Mouse (Mus musculus): Measurements from ENCODE around the gene Cd2.
A peak's percentile ranks its signal among the peaks of the same experiment; 100 is the strongest.

Gene Cd2

GRCm38 (mm10) chr3:101287911-101288311 is at the start of gene Cd2:
Gene Cd2, minus strand, starts transcription at chr3:101287939.
- no peak for DNase-seq

GRCm38 (mm10) chr3:101328617-101329016 is 40.9 kb upstream of the Cd2 start:
- DNase-seq = no peak

GRCm38 (mm10) chr3:101327248-101327647 is 39.5 kb upstream of the Cd2 start:
- no peak for DNase-seq

- no peak for DNase-seq
Observed at GRCm38 (mm10) chr3:101322437-101322836, 34.7 kb upstream of the Cd2 start.

- DNase-seq = no peak
Observed at GRCm38 (mm10) chr3:101320874-101321273, 33.1 kb upstream of the Cd2 start.

GRCm38 (mm10) chr3:101318516-101319170 is 30.9 kb upstream of the Cd2 start:
- DNase-seq = peak; percentile 66

- DNase-seq = peak; percentile 25
Observed at GRCm38 (mm10) chr3:101318115-101318514, 30.4 kb upstream of the Cd2 start.

GRCm38 (mm10) chr3:101314954-101315353 is 27.2 kb upstream of the Cd2 start:
- DNase-seq = no peak

- no peak for DNase-seq
Observed at GRCm38 (mm10) chr3:101313266-101314051, 25.7 kb upstream of the Cd2 start.

- no peak for DNase-seq
Observed at GRCm38 (mm10) chr3:101310977-101311376, 23.2 kb upstream of the Cd2 start.

GRCm38 (mm10) chr3:101309626-101310025 is 21.9 kb upstream of the Cd2 start:
- DNase-seq = no peak

GRCm38 (mm10) chr3:101306090-101306489 is 18.4 kb upstream of the Cd2 start:
- DNase-seq = no peak

GRCm38 (mm10) chr3:101305046-101305445 is 17.3 kb upstream of the Cd2 start:
- DNase-seq = peak; percentile 22

GRCm38 (mm10) chr3:101304156-101304555 is 16.4 kb upstream of the Cd2 start:
- DNase-seq = peak; percentile 72

GRCm38 (mm10) chr3:101300271-101301071 is 12.7 kb upstream of the Cd2 start:
- no peak for DNase-seq

- no peak for DNase-seq
Observed at GRCm38 (mm10) chr3:101299591-101299990, 11.9 kb upstream of the Cd2 start.

GRCm38 (mm10) chr3:101297221-101297620 is 9.5 kb upstream of the Cd2 start:
- DNase-seq = no peak

GRCm38 (mm10) chr3:101295931-101296820 is 8.4 kb upstream of the Cd2 start:
- DNase-seq = no peak

- peak; percentile 80 for DNase-seq
Observed at GRCm38 (mm10) chr3:101295366-101295867, 7.7 kb upstream of the Cd2 start.

GRCm38 (mm10) chr3:101294487-101295365 is 7.0 kb upstream of the Cd2 start:
- no peak for DNase-seq

- DNase-seq = no peak
Observed at GRCm38 (mm10) chr3:101293571-101294135, 5.9 kb upstream of the Cd2 start.

All from cerebellum, adult 9-10 months (tissue).